Mouse (Mus musculus): ENCODE measurements around the gene Hoxc12. TPM values are rescaled to one million over a fixed set of nuclear protein-coding genes. Genes with fewer than 3 reads are reported as not detected.
A peak's percentile ranks its signal among the peaks of the same experiment; 100 is the strongest.

Gene Hoxc12
- polyA plus RNA-seq, 1 experiment from 2014 or later = not detected

DNA sequence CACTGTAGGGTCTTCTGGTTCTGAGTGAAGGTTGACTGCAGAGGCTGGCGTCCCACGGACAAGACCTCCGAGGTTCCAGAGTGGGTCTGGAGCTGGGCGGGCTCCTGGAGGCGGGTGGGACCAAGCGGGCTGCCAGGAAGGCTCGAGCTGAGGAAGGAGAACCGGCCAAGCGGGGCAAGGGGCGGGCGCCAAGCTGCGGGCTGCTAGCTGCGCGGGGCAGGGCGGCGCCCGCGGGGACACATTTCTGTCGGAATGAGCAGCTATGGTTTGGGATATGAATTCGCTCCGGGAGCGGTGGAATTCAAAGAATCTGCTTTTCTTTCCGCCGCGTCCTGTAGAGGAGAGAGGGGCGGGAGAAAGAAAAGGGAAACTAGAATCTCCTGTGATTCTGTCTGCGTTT, 1.7 kb upstream of the Hoxc12 start:
- Histone ChIP-seq H3K36me3 (ENCODE audit: insufficient read depth, low read length) (no peaks in the 10 kb centered on the region), H3K4me2 (replicated peaks; ENCODE audit: low read depth, low read length) (0 out of 2 replicates have a peak overlapping the region, but pooled peaks have one; percentile 4), H3K27me3 (ENCODE audit: insufficient read depth, low read length) (peaks cover 99% of the 10 kb centered on the region), H3K9ac (replicated peaks; ENCODE audit: low read length) (no peak overlapping the region), H3K9me3 (ENCODE audit: low read length) (no peaks in the 10 kb centered on the region), H3K4me3 (ENCODE audit: low read length) (peak overlapping the region; percentile 20; the same call in 1 of the 2 replicates), H3K27ac (ENCODE audit: low read length) (no peak overlapping the region), H3K4me1 (ENCODE audit: insufficient read depth, low read length) (peaks cover 8% of the 10 kb centered on the region; the same call in 1 of the 2 replicates)
- ATAC-seq (ENCODE audit: low FRiP score, low TSS enrichment) = peak; percentile 14; the same call in 1 of the 2 replicates
- WGBS = under 1% methylated on average over 26 of the region's 27 CpGs

DNA sequence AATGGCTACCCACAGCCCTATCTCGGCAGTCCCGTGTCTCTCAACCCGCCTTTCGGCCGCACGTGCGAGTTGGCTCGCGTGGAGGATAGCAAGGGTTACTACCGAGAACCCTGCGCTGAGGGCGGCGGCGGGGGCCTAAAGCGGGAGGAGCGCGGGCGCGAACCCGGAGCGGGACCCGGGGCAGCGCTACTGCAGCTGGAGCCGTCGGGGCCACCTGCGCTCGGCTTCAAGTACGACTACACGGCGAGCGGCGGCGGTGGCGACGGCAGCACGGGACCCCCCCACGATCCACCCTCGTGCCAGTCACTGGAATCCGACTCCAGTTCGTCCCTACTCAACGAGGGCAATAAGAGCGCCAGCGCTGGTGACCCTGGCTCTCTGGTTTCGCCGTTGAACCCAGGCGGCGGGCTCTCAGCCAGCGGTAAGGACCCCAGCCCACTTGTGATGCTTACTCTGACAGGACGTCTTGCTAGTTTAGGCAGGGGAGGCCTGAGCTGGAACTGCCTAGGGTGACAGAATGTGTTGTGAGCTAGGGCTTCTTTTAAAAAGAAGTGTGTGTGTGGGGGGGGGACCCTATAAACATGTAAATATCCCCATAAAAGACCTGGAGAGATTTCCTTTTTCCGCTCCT, 594 bp downstream of the Hoxc12 start:
- Histone ChIP-seq H3K9me3 (ENCODE audit: low read length) (no peaks in the 10 kb centered on the region), H3K36me3 (ENCODE audit: insufficient read depth, low read length) (no peaks in the 10 kb centered on the region), H3K9ac (replicated peaks; ENCODE audit: low read length) (no peak overlapping the region), H3K4me2 (replicated peaks; ENCODE audit: low read depth, low read length) (no peak overlapping the region), H3K4me1 (ENCODE audit: insufficient read depth, low read length) (peaks cover 8% of the 10 kb centered on the region; the same call in 1 of the 2 replicates), H3K27ac (ENCODE audit: low read length) (no peak overlapping the region), H3K27me3 (ENCODE audit: insufficient read depth, low read length) (peaks cover 99% of the 10 kb centered on the region), H3K4me3 (ENCODE audit: low read length) (no peak overlapping the region)
- under 1% methylated on average over 50 of the region's 50 CpGs for WGBS
- no peak for ATAC-seq (ENCODE audit: low FRiP score, low TSS enrichment)

DNA sequence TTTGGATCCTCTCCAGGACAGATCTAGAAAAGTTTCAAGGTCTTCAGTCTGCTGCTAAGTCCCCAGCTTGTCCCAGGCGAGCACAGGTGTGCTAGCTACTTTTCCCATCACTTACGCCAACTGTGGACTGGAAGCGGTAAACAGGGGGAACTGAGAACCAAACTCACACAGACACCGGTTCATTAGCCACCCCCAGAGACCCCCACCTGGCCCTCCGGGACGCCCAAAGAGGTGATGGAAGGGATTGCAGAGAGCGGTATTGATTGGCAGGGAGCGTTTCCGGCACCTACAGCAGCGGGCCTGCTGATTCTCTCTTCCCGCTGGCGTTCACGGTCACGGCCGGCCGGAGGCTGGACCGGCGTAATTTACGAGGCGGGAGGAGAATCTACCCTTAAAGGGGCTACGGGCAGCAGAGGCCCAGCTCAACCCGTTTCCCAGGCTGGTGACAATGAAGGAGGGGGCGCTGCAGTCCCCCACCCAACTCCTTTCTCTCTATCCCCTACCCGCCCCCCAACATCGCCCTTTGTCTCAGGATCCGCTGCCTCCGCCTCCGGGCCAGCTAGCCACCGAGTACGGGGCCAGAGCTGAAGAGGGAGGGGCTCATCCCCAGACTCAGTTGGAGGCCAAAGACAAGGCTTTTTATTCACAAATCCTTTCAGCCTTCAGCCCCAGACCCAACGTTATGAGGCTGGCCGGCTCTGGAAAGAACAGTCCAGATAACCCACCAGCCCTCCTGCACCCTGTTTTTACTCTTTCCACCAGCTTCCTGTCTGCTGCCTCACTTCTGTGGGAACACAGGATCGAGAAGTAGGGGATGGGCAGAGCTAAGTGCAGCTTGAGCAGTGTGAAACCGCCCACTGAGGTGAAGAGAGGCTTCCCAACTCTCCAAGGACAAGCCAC, 2.9 kb downstream of the Hoxc12 start:
- no peaks in the 10 kb centered on the region for H3K9me3 ChIP-seq (ENCODE audit: low read length)
- no peak overlapping the region for H3K27ac ChIP-seq (ENCODE audit: low read length)
- no peaks in the 10 kb centered on the region for H3K36me3 ChIP-seq (ENCODE audit: insufficient read depth, low read length)
- peak overlapping the region; percentile 32 for H3K4me2 ChIP-seq (replicated peaks; ENCODE audit: low read depth, low read length)
- no peak overlapping the region for H3K9ac ChIP-seq (replicated peaks; ENCODE audit: low read length)
- H3K4me3 ChIP-seq (ENCODE audit: low read length) = peak overlapping the region; percentile 16
- 2% methylated on average over 34 of the region's 34 CpGs for WGBS
- ATAC-seq (ENCODE audit: low FRiP score, low TSS enrichment) = 0 out of 2 replicates have a peak, but pooled peaks have one; percentile 12
- peaks cover 97% of the 10 kb centered on the region for H3K27me3 ChIP-seq (ENCODE audit: insufficient read depth, low read length)
- H3K4me1 ChIP-seq (ENCODE audit: insufficient read depth, low read length) = peaks cover 15% of the 10 kb centered on the region

DNA sequence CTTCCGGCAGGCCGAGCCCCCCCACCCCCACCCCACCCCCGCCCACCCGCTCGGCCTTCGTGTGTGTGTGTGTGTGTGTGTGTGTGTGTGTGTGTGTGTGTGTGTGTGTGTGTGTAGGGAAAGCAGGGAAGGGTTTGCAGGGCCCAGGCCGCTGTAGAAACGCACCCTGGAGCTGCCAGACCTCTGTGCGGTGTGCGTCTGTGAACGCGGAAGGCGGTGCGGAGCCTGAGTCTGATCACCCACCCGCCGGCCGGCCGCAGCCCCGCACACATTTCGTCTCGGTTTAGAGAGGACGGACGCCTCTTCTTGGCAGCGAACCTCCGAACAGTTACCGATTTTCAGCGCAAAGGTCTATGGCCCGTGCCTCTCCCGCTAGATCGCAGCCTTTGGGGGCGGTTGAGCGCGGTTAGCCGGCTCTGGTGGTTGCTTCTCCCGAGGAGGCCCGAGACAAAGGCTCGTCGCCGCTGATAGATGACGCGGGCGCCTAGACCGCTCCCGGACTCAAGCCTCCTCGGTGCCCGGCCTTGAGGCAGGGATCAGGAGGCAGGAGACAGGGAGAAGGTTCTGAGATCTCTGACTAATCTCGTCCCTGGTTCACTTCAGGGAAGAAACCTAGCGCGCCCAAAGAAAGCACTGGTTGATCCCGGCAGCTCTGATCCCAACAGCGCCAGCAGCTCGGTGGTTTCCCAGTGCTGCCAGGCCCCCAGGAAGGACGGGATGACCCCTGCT, 6.3 kb downstream of the Hoxc12 start:
- Histone ChIP-seq H3K27ac (ENCODE audit: low read length) (no peak overlapping the region), H3K4me3 (ENCODE audit: low read length) (peak overlapping the region; percentile 41), H3K4me1 (ENCODE audit: insufficient read depth, low read length) (peaks cover 15% of the 10 kb centered on the region), H3K9me3 (ENCODE audit: low read length) (no peaks in the 10 kb centered on the region), H3K4me2 (replicated peaks; ENCODE audit: low read depth, low read length) (peak overlapping the region; percentile 60), H3K27me3 (ENCODE audit: insufficient read depth, low read length) (peaks cover 97% of the 10 kb centered on the region), H3K9ac (replicated peaks; ENCODE audit: low read length) (peak overlapping the region; percentile 63), H3K36me3 (ENCODE audit: insufficient read depth, low read length) (no peaks in the 10 kb centered on the region)
- peak; percentile 71; the same call in 1 of the 2 replicates for ATAC-seq (ENCODE audit: low FRiP score, low TSS enrichment)
- WGBS = under 1% methylated on average over 49 of the region's 53 CpGs

DNA sequence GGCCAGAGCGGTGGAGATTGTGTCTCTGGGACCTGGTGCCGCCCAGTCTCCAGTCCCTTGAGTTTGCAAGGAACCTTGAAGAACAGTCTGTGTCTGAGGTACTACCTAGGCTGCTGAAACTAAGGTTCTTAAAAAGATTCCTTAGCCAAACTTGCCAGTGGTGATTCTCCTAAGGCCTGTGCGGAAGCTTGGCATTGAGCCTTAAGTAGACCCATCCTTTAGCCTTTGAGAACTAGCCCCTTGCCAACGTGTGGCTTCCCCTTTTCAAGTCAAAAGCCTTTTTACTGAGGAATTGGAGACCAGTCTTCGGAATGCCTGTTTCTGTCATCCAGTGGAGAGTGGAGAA, 6.9 kb downstream of the Hoxc12 start:
- H3K4me1 ChIP-seq (ENCODE audit: insufficient read depth, low read length) = peaks cover 15% of the 10 kb centered on the region
- no peak for ATAC-seq (ENCODE audit: low FRiP score, low TSS enrichment)
- no peaks in the 10 kb centered on the region for H3K36me3 ChIP-seq (ENCODE audit: insufficient read depth, low read length)
- peaks cover 97% of the 10 kb centered on the region for H3K27me3 ChIP-seq (ENCODE audit: insufficient read depth, low read length)
- no peak overlapping the region for H3K27ac ChIP-seq (ENCODE audit: low read length)
- no peaks in the 10 kb centered on the region for H3K9me3 ChIP-seq (ENCODE audit: low read length)
- WGBS = 13% methylated on average over 5 of the region's 5 CpGs
- H3K9ac ChIP-seq (replicated peaks; ENCODE audit: low read length) = no peak overlapping the region
- H3K4me2 ChIP-seq (replicated peaks; ENCODE audit: low read depth, low read length) = peak overlapping the region; percentile 60
- H3K4me3 ChIP-seq (ENCODE audit: low read length) = peak overlapping the region; percentile 41

DNA sequence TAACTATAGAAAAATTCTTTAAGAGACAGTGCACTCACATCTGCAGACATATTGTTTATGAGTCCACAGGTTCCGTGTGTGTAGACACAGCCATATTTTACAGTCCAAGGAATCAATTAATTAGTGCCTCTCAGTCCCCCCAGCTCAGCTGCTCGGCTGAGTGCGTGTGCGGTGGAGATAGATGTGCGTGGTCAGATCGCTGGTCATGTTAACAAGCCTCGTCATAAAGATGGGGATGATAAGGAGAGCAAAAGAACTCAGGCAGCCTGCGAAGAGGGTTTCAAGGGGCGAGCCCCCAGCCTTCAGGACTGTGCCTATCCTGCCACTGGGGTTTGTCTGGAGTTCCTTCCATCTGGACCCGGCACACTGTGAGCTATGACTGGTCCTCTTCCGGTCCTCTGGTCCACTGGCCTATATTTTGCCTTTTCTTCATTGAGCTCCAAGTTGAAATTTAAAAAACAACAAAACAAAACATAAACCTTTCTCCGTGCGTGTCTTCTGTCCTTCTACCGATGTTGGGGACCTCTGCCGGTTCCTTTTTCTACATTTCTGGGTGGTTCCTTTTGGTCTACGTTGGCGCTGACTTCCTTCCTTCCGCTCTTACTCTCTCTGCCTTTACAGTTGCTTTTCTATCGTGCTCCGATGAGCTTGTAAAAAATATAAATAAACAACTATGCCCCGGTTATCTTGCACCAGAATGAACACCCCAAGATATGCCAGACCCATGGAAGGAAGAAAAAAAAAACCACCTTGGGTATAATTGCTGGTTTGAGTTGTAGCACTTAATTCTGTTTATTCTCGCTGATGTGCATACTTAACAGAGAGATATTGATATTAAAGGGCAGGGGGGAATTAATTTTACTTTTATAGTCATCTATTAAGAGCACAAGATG, 8.9 kb downstream of the Hoxc12 start:
- Histone ChIP-seq H3K9ac (replicated peaks; ENCODE audit: low read length) (no peak overlapping the region), H3K4me1 (ENCODE audit: insufficient read depth, low read length) (peaks cover 6% of the 10 kb centered on the region; the same call in 1 of the 2 replicates), H3K27ac (ENCODE audit: low read length) (no peak overlapping the region), H3K9me3 (ENCODE audit: low read length) (no peaks in the 10 kb centered on the region), H3K4me3 (ENCODE audit: low read length) (no peak overlapping the region), H3K4me2 (replicated peaks; ENCODE audit: low read depth, low read length) (no peak overlapping the region), H3K36me3 (ENCODE audit: insufficient read depth, low read length) (no peaks in the 10 kb centered on the region), H3K27me3 (ENCODE audit: insufficient read depth, low read length) (peaks cover 97% of the 10 kb centered on the region)
- WGBS = 16% methylated on average over 22 of the region's 22 CpGs
- no peak for ATAC-seq (ENCODE audit: low FRiP score, low TSS enrichment)

DNA sequence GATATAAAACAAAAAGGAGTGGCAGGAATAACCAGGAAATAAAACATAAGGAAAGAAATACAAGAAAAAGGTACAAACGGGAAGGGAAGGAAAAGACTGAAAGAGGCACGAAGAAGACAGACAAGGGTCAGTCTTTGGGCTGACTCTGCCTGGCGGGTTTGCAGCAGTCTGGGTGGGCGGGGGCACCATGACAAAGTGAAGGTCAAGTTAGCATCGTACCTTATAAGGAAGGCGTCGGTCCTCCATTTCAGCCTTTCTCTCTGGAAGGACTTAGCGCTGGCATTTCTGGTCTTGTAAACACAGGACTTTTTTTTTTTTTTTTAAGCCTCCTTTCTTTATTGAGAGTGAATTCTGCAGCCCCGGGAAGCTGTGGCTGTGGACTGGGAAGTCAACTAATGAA, 10.7 kb downstream of the Hoxc12 start:
- Histone ChIP-seq H3K27me3 (ENCODE audit: insufficient read depth, low read length) (peaks cover 97% of the 10 kb centered on the region), H3K9me3 (ENCODE audit: low read length) (no peaks in the 10 kb centered on the region), H3K4me2 (replicated peaks; ENCODE audit: low read depth, low read length) (no peak overlapping the region), H3K4me3 (ENCODE audit: low read length) (no peak overlapping the region), H3K9ac (replicated peaks; ENCODE audit: low read length) (no peak overlapping the region), H3K27ac (ENCODE audit: low read length) (no peak overlapping the region), H3K4me1 (ENCODE audit: insufficient read depth, low read length) (peaks cover 6% of the 10 kb centered on the region; the same call in 1 of the 2 replicates), H3K36me3 (ENCODE audit: insufficient read depth, low read length) (no peaks in the 10 kb centered on the region)
- 6% methylated on average over 9 of the region's 9 CpGs for WGBS
- ATAC-seq (ENCODE audit: low FRiP score, low TSS enrichment) = no peak

DNA sequence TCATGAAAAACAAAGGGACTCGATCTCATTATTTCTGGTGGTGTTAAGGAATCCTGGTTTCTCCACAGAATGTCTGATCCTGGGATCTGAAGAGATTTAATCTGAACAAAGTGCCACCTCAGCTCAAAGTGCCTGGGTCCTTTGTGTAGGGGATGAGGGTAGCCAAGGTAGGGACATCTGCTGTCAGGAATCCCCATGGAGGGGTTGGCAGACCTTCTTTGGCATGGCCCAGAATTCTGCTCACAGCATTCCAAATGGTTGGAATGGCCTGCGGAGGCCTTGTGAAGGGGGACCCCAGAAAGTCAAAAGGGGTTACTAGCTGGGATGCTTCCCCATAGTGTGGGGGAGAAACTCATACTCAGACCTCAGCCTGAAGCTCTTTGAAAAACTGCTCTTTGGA, 12.3 kb downstream of the Hoxc12 start:
- 31% methylated on average over 2 of the region's 2 CpGs for WGBS
- Histone ChIP-seq H3K9me3 (ENCODE audit: low read length) (no peaks in the 10 kb centered on the region), H3K27me3 (ENCODE audit: insufficient read depth, low read length) (peaks cover 96% of the 10 kb centered on the region), H3K4me3 (ENCODE audit: low read length) (no peak overlapping the region), H3K36me3 (ENCODE audit: insufficient read depth, low read length) (no peaks in the 10 kb centered on the region), H3K4me2 (replicated peaks; ENCODE audit: low read depth, low read length) (no peak overlapping the region), H3K9ac (replicated peaks; ENCODE audit: low read length) (no peak overlapping the region), H3K27ac (ENCODE audit: low read length) (no peak overlapping the region), H3K4me1 (ENCODE audit: insufficient read depth, low read length) (no peaks in the 10 kb centered on the region)
- ATAC-seq (ENCODE audit: low FRiP score, low TSS enrichment) = no peak

DNA sequence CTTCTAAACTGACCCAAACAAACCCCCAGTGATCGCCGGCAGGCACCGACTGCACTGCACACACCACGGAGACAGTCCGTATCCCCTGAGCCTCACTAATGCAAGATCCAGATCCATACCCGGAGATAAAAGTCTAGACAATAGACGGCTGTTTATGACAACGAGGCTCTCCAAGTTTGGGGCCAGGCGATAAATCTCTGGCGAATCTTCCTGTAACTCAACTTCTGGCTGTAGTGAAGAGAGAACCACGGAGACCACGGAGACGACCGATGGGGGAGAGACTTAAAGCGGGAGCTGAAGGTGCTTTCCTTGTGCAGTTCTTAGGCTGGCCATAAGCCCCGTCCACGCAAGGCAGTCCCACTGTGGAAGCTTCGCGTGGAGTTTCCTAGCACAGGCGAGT, 13.1 kb downstream of the Hoxc12 start:
- no peaks in the 10 kb centered on the region for H3K4me1 ChIP-seq (ENCODE audit: insufficient read depth, low read length)
- H3K4me3 ChIP-seq (ENCODE audit: low read length) = no peak overlapping the region
- WGBS = 6% methylated on average over 20 of the region's 20 CpGs
- H3K4me2 ChIP-seq (replicated peaks; ENCODE audit: low read depth, low read length) = no peak overlapping the region
- H3K9ac ChIP-seq (replicated peaks; ENCODE audit: low read length) = no peak overlapping the region
- ATAC-seq (ENCODE audit: low FRiP score, low TSS enrichment) = no peak
- peaks cover 95% of the 10 kb centered on the region for H3K27me3 ChIP-seq (ENCODE audit: insufficient read depth, low read length)
- H3K9me3 ChIP-seq (ENCODE audit: low read length) = no peaks in the 10 kb centered on the region
- no peak overlapping the region for H3K27ac ChIP-seq (ENCODE audit: low read length)
- no peaks in the 10 kb centered on the region for H3K36me3 ChIP-seq (ENCODE audit: insufficient read depth, low read length)

Measured in kidney, embryonic 16.5 days (tissue).